Mouse (Mus musculus) heart, postnatal 25 days (tissue): Measurements from ENCODE around the gene Acvr1. TPM values are rescaled to one million over a fixed set of nuclear protein-coding genes. Genes with fewer than 3 reads are reported as not detected.

Experiments
- DNase-seq: peaks from one replicate; pipeline ENCODE4 v3.0.0; 2022; ENCODE audit warnings: low spot score
- intact Hi-C: fragments of 180-260 bp; cut with DNase I; formaldehyde crosslinking; loops from one replicate; pipeline ENCODE4 v1.15.1; 2025
- total RNA-seq, 2 experiments: library from RNA; stranded (reverse); gene quantifications; 2 replicates each; pipeline ENCODE4 v1.2.3; 2021

Acvr1 gene
- total RNA-seq, 2 experiments from 2014 or later: 16.0 to 19.5 TPM

GRCm38 (mm10) chr2:58357414-58358131, 209.4 kb downstream of the Acvr1 start, which contains the start of gene Acvr1c:
TSS of gene Acvr1c (minus strand) at chr2:58357895.
- no peak for DNase-seq
- intact Hi-C loops: no loop called here

GRCm38 (mm10) chr2:58357068-58357413, 209.9 kb downstream of the Acvr1 start:
- no peak for DNase-seq
- intact Hi-C loops: no loop called here

GRCm38 (mm10) chr2:58354389-58354788, 212.6 kb downstream of the Acvr1 start:
- intact Hi-C loops: no loop called here

GRCm38 (mm10) chr2:58352846-58353245, 214.1 kb downstream of the Acvr1 start:
- intact Hi-C loops: no loop called here
- no peak for DNase-seq

More at GRCm38 (mm10) chr2:58354389-58354788, 212.6 kb downstream of the Acvr1 start:
- DNase-seq: no peak

GRCm38 (mm10) chr2:58350657-58351056, 216.3 kb downstream of the Acvr1 start:
- DNase-seq: no peak
- intact Hi-C loops: no loop called here

Other genes starting within 250 kb of the Acvr1 start
- under 1 TPM; 0.18 to 0.75 TPM for gene Acvr1c, start 209.3 kb downstream of the Acvr1 start, total RNA-seq
- gene Gm17409, start 97.0 kb downstream of the Acvr1 start, total RNA-seq: not detected
- 1 to 10 TPM; 3.1 to 3.8 TPM for gene Upp2, start 141 bp upstream of the Acvr1 start, total RNA-seq